ENCODE assay signal across 33 mouse cellular contexts in the genomic region with DNA sequence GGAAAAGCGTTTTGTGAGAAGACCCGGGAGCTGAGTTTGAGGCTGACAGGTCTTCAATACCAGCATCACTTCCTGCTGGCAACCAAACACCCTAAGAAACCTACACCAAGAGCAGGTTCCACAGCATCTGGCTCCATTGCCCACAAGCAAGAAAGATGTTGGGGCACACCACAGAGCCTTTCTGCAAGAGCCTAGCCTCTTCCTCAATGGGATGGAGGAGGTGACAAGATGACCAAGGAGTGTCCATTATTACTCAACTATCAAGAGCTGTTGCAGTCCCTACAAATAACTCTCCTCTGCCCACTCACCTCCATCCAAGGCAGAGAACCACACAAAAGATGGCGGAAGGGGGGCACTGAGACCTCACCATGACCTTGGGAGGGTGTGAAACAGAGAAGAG. TPM values are rescaled to one million over a fixed set of nuclear protein-coding genes. Genes with fewer than 3 reads are reported as not detected.
A peak's percentile ranks its signal among the peaks of the same experiment; 100 is the strongest.
DNase-seq lines count a peak whose midpoint lies in the region; ATAC-seq and TF ChIP-seq lines count a peak whose summit lies in the region.
"Had no signal": no experiment of that assay in that cellular context is flagged by ENCODE, and none has a peak within 500 bp of the region (broad histone marks: within the 10 kb centered on the region; RNA-seq: fewer than 3 reads in every experiment).

No protein-coding gene starts in this region.

- H3K79me2 ChIP-seq in liver, adult 2 months (ENCODE audit: control insufficient read depth, insufficient read depth, low read length) = peaks cover 64% of the 10 kb centered on the region

- 0 out of 2 replicates have a peak, but pooled peaks cover 2% of the 10 kb centered on the region for H3K36me3 ChIP-seq in heart, embryonic 10.5 days
- no peaks in the 10 kb centered on the region for H3K36me3 ChIP-seq in liver, adult 2 months (ENCODE audit: control insufficient read depth, insufficient read depth, low read length)
- no peaks in the 10 kb centered on the region for H3K36me3 ChIP-seq in liver, embryonic 12.5 days
- H3K36me3 ChIP-seq: embryonic facial prominence, embryonic 12.5 days; forebrain, embryonic 12.5 days; hindbrain, embryonic 13.5 days; limb, embryonic 15.5 days; midbrain, embryonic 15.5 days; neural tube, embryonic 13.5 days; stomach, embryonic 15.5 days had no signal

- no peak for ATAC-seq in liver, embryonic 12.5 days
- ATAC-seq in granulocyte monocyte progenitor cell, adult 5-6 weeks (replicated peaks; ENCODE audit: poor library complexity, severe bottlenecking) = peak; percentile 26
- ATAC-seq in monocyte, adult 5-6 weeks (replicated peaks; ENCODE audit: insufficient number of reproducible peaks, low FRiP score, low TSS enrichment, poor library complexity, severe bottlenecking) = peak; percentile 42
- ATAC-seq: inflammation-experienced regulatory T-cells, adult 6 months; midbrain, embryonic 15.5 days had no signal

- no peaks in the 10 kb centered on the region for H3K9me3 ChIP-seq in heart, embryonic 10.5 days
- H3K9me3 ChIP-seq in liver, embryonic 12.5 days (replicated peaks) = no peaks in the 10 kb centered on the region
- H3K9me3 ChIP-seq: embryonic facial prominence, embryonic 12.5 days; forebrain, embryonic 12.5 days; G1E; hindbrain, embryonic 13.5 days; limb, embryonic 15.5 days; midbrain, embryonic 15.5 days; neural tube, embryonic 13.5 days; stomach, embryonic 15.5 days had no signal

- TF ChIP-seq CTCF in liver, adult 2 months (IDR thresholded peaks at IDR 0.05; ENCODE audit: low read depth, low read length) = no peak

- intact Hi-C loops in heart, postnatal 14 days (cut with DNase I) = no loop called here

- TF ChIP-seq POLR2A in liver, adult 2 months (IDR thresholded peaks at IDR 0.05; ENCODE audit: extremely low read depth, insufficient read depth, low read length) = no peak

- H3K4me2 ChIP-seq in liver, embryonic 12.5 days = no peak overlapping the region
- H3K4me2 ChIP-seq: embryonic facial prominence, embryonic 12.5 days; forebrain, embryonic 12.5 days; hindbrain, embryonic 13.5 days; limb, embryonic 15.5 days; midbrain, embryonic 15.5 days; neural tube, embryonic 13.5 days; stomach, embryonic 15.5 days had no signal

- no peaks in the 10 kb centered on the region for H3K27me3 ChIP-seq in heart, embryonic 10.5 days (ENCODE audit: insufficient read depth, poor library complexity, severe bottlenecking)
- no peaks in the 10 kb centered on the region for H3K27me3 ChIP-seq in liver, adult 2 months (ENCODE audit: control insufficient read depth, insufficient read depth, low read length)
- 0 out of 2 replicates have a peak, but pooled peaks cover 4% of the 10 kb centered on the region for H3K27me3 ChIP-seq in liver, embryonic 12.5 days (replicated peaks)
- H3K27me3 ChIP-seq: CH12.LX; embryonic facial prominence, embryonic 12.5 days; forebrain, embryonic 12.5 days; hindbrain, embryonic 13.5 days; limb, embryonic 15.5 days; midbrain, embryonic 15.5 days; neural tube, embryonic 13.5 days; stomach, embryonic 15.5 days had no signal

- peaks cover 88% of the 10 kb centered on the region for H3K4me1 ChIP-seq in heart, embryonic 10.5 days
- peaks cover 66% of the 10 kb centered on the region for H3K4me1 ChIP-seq in liver, adult 2 months (ENCODE audit: control insufficient read depth, insufficient read depth, low read length)
- H3K4me1 ChIP-seq in liver, embryonic 12.5 days = peaks cover 87% of the 10 kb centered on the region

- H3K4me3 ChIP-seq in heart, embryonic 10.5 days = no peak overlapping the region
- H3K4me3 ChIP-seq in liver, adult 2 months (ENCODE audit: insufficient read depth, low read depth, low read length) = no peak overlapping the region
- no peak overlapping the region for H3K4me3 ChIP-seq in liver, embryonic 12.5 days
- H3K4me3 ChIP-seq: embryonic facial prominence, embryonic 12.5 days; forebrain, embryonic 12.5 days; hindbrain, embryonic 13.5 days; left cerebral cortex, adult 2 months; limb, embryonic 15.5 days; midbrain, embryonic 15.5 days; myocyte; neural tube, embryonic 13.5 days; stomach, embryonic 15.5 days had no signal

- H3K27ac ChIP-seq in heart, embryonic 10.5 days = peak overlapping the region; percentile 12
- peak overlapping the region; percentile 50 for H3K27ac ChIP-seq in liver, adult 2 months (replicated peaks; ENCODE audit: insufficient read depth, low read depth, low read length)
- no peak overlapping the region for H3K27ac ChIP-seq in liver, embryonic 12.5 days
- H3K27ac ChIP-seq: embryonic facial prominence, embryonic 12.5 days; forebrain, embryonic 12.5 days; hindbrain, embryonic 13.5 days; left cerebral cortex, adult 2 months; limb, embryonic 15.5 days; midbrain, embryonic 15.5 days; neural tube, embryonic 13.5 days; stomach, embryonic 15.5 days had no signal

- 79% methylated on average over 3 of the region's 3 CpGs for WGBS in heart, embryonic 10.5 days
- WGBS in liver, adult 2 months = 82% methylated on average over 3 of the region's 3 CpGs
- 70% methylated on average over 3 of the region's 3 CpGs for WGBS in liver, embryonic 12.5 days (ENCODE audit: insufficient replicate concordance)

- no peak for DNase-seq in heart, embryonic 10.5 days (ENCODE audit: low spot score)
- DNase-seq in heart, postnatal 14 days = no peak
- DNase-seq in liver, adult 2 months (ENCODE audit: extremely low read depth, low read depth, low spot score) = no peak
- DNase-seq in right cerebral cortex, postnatal 36 days (ENCODE audit: low spot score in 2 of 2) = no peak
- DNase-seq in adrenal gland, postnatal 10 days = no peak
- DNase-seq: adrenal gland, adult 2 months; B cell, adult 2 months; cerebellum, adult 2 months; cerebellum, postnatal 25 days; kidney, adult 18-20 months; kidney, postnatal 4 days; left cerebral cortex, postnatal 4 days; lung, adult 18-20 months; lung, postnatal 14 days; right cerebral cortex, adult 18-20 months; thymus, adult 18-20 months; thymus, postnatal 4 days had no signal

- no peak overlapping the region for H3K9ac ChIP-seq in liver, adult 2 months (ENCODE audit: low read depth, low read length)
- no peak overlapping the region for H3K9ac ChIP-seq in liver, embryonic 12.5 days
- H3K9ac ChIP-seq: embryonic facial prominence, embryonic 12.5 days; forebrain, embryonic 12.5 days; hindbrain, embryonic 13.5 days; limb, embryonic 15.5 days; midbrain, embryonic 15.5 days; neural tube, embryonic 13.5 days; stomach, embryonic 15.5 days had no signal

RNA-seq across cellular contexts. Expression of a gene that starts 5.5 kb away (rescaled TPM):
- 59.2 and 60.3 TPM in 2 replicates for polyA plus RNA-seq in heart, embryonic 10.5 days (2016; fragmentation: Nextera tagmentation; extraction: Ambion mirVana)
- 100 to 1,000 TPM; 209 to 221 TPM for total RNA-seq in heart, postnatal 14 days (2021)
- 29.5 and 30.0 TPM in 2 replicates for total RNA-seq in liver, adult 2 months (2014; rRNA removed)
- 45.1 and 45.4 TPM in 2 replicates for polyA plus RNA-seq in liver, adult 2 months (2012; rRNA removed)
- 25.7 and 27.0 TPM in 2 replicates for polyA plus RNA-seq in liver, embryonic 12.5 days (2016; fragmentation: Nextera tagmentation; extraction: Ambion mirVana)
- 212 and 254 TPM in 2 replicates for total RNA-seq in granulocyte monocyte progenitor cell, adult 5-6 weeks (2014; fragmentation: Nextera tagmentation)
- total RNA-seq in granulocyte monocyte progenitor cell, adult 5-6 weeks (2017) = 209 and 233 TPM in 2 replicates
- total RNA-seq in monocyte, adult 5-6 weeks (2017) = 205 to 262 TPM (median 212 TPM) in 3 replicates
- 100 to 1,000 TPM; 159 to 169 TPM for total RNA-seq in adrenal gland, postnatal 10 days (2021)

RNA-seq across cellular contexts. Expression of a gene that starts 46.0 kb away (rescaled TPM):
- polyA plus RNA-seq in heart, embryonic 10.5 days (2016; fragmentation: Nextera tagmentation; extraction: Ambion mirVana) = 3.1 and 3.9 TPM in 2 replicates
- under 1 TPM; 0.37 to 0.53 TPM for total RNA-seq in heart, postnatal 14 days (2021)
- 0.87 and 1.3 TPM in 2 replicates for total RNA-seq in liver, adult 2 months (2014; rRNA removed)
- polyA plus RNA-seq in liver, adult 2 months (2012; rRNA removed) = 0.50 and 0.73 TPM in 2 replicates
- polyA plus RNA-seq in liver, embryonic 12.5 days (2016; fragmentation: Nextera tagmentation; extraction: Ambion mirVana) = 17.6 and 17.7 TPM in 2 replicates
- 6.1 and 6.2 TPM in 2 replicates for total RNA-seq in granulocyte monocyte progenitor cell, adult 5-6 weeks (2014; fragmentation: Nextera tagmentation)
- 4.1 and 6.3 TPM in 2 replicates for total RNA-seq in granulocyte monocyte progenitor cell, adult 5-6 weeks (2017)
- total RNA-seq in monocyte, adult 5-6 weeks (2017) = 0.67 to 5.1 TPM (median 0.68 TPM) in 3 replicates
- total RNA-seq in adrenal gland, postnatal 10 days (2021) = 1 to 10 TPM; 3.6 to 5.8 TPM
- total RNA-seq: gastrocnemius, adult 18-20 months had no signal
